Mouse (Mus musculus): Measurements from ENCODE around the gene Vps45. TPM values are rescaled to one million over a fixed set of nuclear protein-coding genes. Genes with fewer than 3 reads are reported as not detected.
A peak's percentile ranks its signal among the peaks of the same experiment; 100 is the strongest.

Gene Vps45
- polyA plus RNA-seq, 1 experiment from 2014 or later = 33.6 TPM

- Histone ChIP-seq H3K4me1 (peaks cover 77% of the 10 kb centered on the region), H3K27ac (replicated peaks) (peak within 1 kb of the TSS; percentile 99), H3K9me3 (no peaks in the 10 kb centered on the region), H3K4me3 (peak within 1 kb of the TSS; percentile 72), H3K9ac (peak within 1 kb of the TSS; percentile 97), H3K27me3 (replicated peaks) (no peaks in the 10 kb centered on the region), H3K4me2 (peak within 1 kb of the TSS; percentile 87), H3K36me3 (peaks cover 20% of the 10 kb centered on the region)
- WGBS = under 1% methylated on average over 77 of the region's 84 CpGs
- peak; percentile 17; the same call in 1 of the 2 replicates for ATAC-seq (ENCODE audit: extremely low read depth, insufficient number of reproducible peaks, low FRiP score, low TSS enrichment)
Observed at GRCm38 (mm10) chr3:95995802-95996428, 62.4 kb downstream of the Vps45 start, which contains the start of gene Plekho1. Gene Plekho1, minus strand, starts transcription at chr3:95996001.

GRCm38 (mm10) chr3:95994975-95995801 is 63.1 kb downstream of the Vps45 start:
- no peaks in the 10 kb centered on the region for H3K27me3 ChIP-seq (replicated peaks)
- WGBS = under 1% methylated on average over 49 of the region's 51 CpGs
- H3K27ac ChIP-seq (replicated peaks) = peak overlapping the region; percentile 99
- H3K9ac ChIP-seq = peak overlapping the region; percentile 97
- peak overlapping the region; percentile 87 for H3K4me2 ChIP-seq
- H3K4me3 ChIP-seq = peak overlapping the region; percentile 72
- H3K4me1 ChIP-seq = peaks cover 77% of the 10 kb centered on the region
- no peaks in the 10 kb centered on the region for H3K9me3 ChIP-seq
- H3K36me3 ChIP-seq = peaks cover 28% of the 10 kb centered on the region
- ATAC-seq (ENCODE audit: extremely low read depth, insufficient number of reproducible peaks, low FRiP score, low TSS enrichment) = no peak; the same call in 1 of the 2 replicates

DNA sequence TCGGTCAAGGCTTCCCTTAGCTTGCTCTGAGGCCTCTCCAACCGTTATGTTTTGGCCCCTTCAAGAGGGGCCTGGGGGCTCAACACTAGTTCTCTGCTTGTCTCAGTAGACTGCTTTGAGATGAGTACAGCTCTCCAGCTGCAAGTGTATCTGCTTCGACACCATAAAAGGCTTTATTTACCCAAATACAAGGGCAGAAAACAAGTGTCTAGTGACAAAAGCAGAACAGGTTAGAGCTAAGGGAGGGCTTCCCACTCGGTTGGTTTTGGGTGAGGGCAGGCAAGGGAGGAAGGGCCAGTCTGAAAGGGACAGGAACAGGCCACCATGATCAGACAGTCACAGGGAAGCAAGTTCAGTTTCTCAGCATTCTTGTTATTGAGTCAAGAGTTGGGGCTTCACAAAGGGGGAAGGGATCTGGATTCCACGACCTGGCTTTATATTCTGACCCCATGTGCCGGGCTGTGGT is 63.9 kb downstream of the Vps45 start:
- WGBS = 6% methylated on average over 6 of the region's 6 CpGs
- peak overlapping the region; percentile 72 for H3K4me3 ChIP-seq
- no peaks in the 10 kb centered on the region for H3K27me3 ChIP-seq (replicated peaks)
- peaks cover 35% of the 10 kb centered on the region for H3K36me3 ChIP-seq
- H3K9ac ChIP-seq = peak overlapping the region; percentile 97
- peaks cover 77% of the 10 kb centered on the region for H3K4me1 ChIP-seq
- no peaks in the 10 kb centered on the region for H3K9me3 ChIP-seq
- H3K27ac ChIP-seq (replicated peaks) = peak overlapping the region; percentile 99
- ATAC-seq (ENCODE audit: extremely low read depth, insufficient number of reproducible peaks, low FRiP score, low TSS enrichment) = no peak
- H3K4me2 ChIP-seq = peak overlapping the region; percentile 87

GRCm38 (mm10) chr3:95993881-95994280 is 64.4 kb downstream of the Vps45 start:
- Histone ChIP-seq H3K9ac (peak overlapping the region; percentile 97), H3K27me3 (replicated peaks) (no peaks in the 10 kb centered on the region), H3K4me1 (peaks cover 79% of the 10 kb centered on the region), H3K4me2 (peak overlapping the region; percentile 87), H3K9me3 (no peaks in the 10 kb centered on the region), H3K27ac (replicated peaks) (peak overlapping the region; percentile 99), H3K36me3 (peaks cover 41% of the 10 kb centered on the region), H3K4me3 (peak overlapping the region; percentile 72)
- ATAC-seq (ENCODE audit: extremely low read depth, insufficient number of reproducible peaks, low FRiP score, low TSS enrichment) = no peak
- WGBS = 9% methylated on average over 4 of the region's 4 CpGs

DNA sequence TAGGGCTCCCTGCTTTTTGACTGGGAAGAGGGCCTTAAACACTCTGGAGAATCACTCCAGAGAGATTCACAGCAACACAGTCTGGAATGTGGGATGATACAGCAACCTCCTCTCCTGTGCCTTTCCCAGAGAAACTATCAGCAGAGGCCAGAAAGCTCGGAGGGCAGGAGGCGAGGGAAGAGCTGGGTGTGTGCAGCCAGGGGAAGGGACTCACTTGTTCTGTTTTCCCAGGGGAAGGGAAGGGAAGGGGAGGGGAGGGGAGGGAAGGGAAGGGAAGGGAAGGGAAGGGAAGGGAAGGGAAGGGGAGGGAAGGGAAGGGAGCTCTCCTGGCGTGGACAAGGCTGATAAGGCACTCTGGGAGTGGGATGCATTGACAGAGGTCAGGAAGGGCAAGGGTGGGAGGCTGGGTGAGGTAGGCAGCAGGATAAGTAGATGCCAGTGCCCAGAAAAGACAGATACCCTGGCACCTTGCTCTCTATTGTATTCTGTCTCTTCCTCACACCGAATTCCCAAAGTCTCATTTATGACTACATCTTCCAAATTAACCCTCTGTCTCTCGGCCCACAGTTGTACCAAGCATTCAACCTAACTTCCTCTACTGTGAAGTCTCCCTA is 65.2 kb downstream of the Vps45 start:
- Histone ChIP-seq H3K27me3 (replicated peaks) (no peaks in the 10 kb centered on the region), H3K4me3 (peak overlapping the region; percentile 72), H3K9me3 (no peaks in the 10 kb centered on the region), H3K27ac (replicated peaks) (peak overlapping the region; percentile 99), H3K4me2 (peak overlapping the region; percentile 87), H3K36me3 (peaks cover 49% of the 10 kb centered on the region), H3K9ac (peak overlapping the region; percentile 97), H3K4me1 (peaks cover 82% of the 10 kb centered on the region)
- 13% methylated on average over 5 of the region's 5 CpGs for WGBS
- no peak for ATAC-seq (ENCODE audit: extremely low read depth, insufficient number of reproducible peaks, low FRiP score, low TSS enrichment)

GRCm38 (mm10) chr3:95990413-95990941 is 67.8 kb downstream of the Vps45 start:
- no peak for ATAC-seq (ENCODE audit: extremely low read depth, insufficient number of reproducible peaks, low FRiP score, low TSS enrichment)
- no peaks in the 10 kb centered on the region for H3K27me3 ChIP-seq (replicated peaks)
- H3K4me3 ChIP-seq = no peak overlapping the region
- WGBS = 57% methylated on average over 12 of the region's 12 CpGs
- no peak overlapping the region for H3K4me2 ChIP-seq
- H3K27ac ChIP-seq (replicated peaks) = peak overlapping the region; percentile 99
- peak overlapping the region; percentile 97 for H3K9ac ChIP-seq
- peaks cover 88% of the 10 kb centered on the region for H3K4me1 ChIP-seq
- no peaks in the 10 kb centered on the region for H3K9me3 ChIP-seq
- peaks cover 59% of the 10 kb centered on the region for H3K36me3 ChIP-seq

GRCm38 (mm10) chr3:95988969-95989368 is 69.3 kb downstream of the Vps45 start:
- peak overlapping the region; percentile 59 for H3K9ac ChIP-seq
- peaks cover 59% of the 10 kb centered on the region for H3K36me3 ChIP-seq
- peak overlapping the region; percentile 63 for H3K27ac ChIP-seq (replicated peaks)
- WGBS = 53% methylated on average over 10 of the region's 10 CpGs
- peaks cover 91% of the 10 kb centered on the region for H3K4me1 ChIP-seq
- no peak for ATAC-seq (ENCODE audit: extremely low read depth, insufficient number of reproducible peaks, low FRiP score, low TSS enrichment)
- no peak overlapping the region for H3K4me3 ChIP-seq
- H3K9me3 ChIP-seq = no peaks in the 10 kb centered on the region
- no peaks in the 10 kb centered on the region for H3K27me3 ChIP-seq (replicated peaks)
- no peak overlapping the region for H3K4me2 ChIP-seq

- Histone ChIP-seq H3K4me1 (peaks cover 83% of the 10 kb centered on the region), H3K27me3 (replicated peaks) (no peaks in the 10 kb centered on the region), H3K27ac (replicated peaks) (peak overlapping the region; percentile 21; the same call in 1 of the 2 replicates), H3K9me3 (no peaks in the 10 kb centered on the region), H3K9ac (no peak overlapping the region), H3K4me3 (no peak overlapping the region), H3K36me3 (peaks cover 59% of the 10 kb centered on the region), H3K4me2 (no peak overlapping the region)
- no peak for ATAC-seq (ENCODE audit: extremely low read depth, insufficient number of reproducible peaks, low FRiP score, low TSS enrichment)
- 89% methylated on average over 1 of the region's 1 CpGs for WGBS
Observed at GRCm38 (mm10) chr3:95988138-95988537, 70.1 kb downstream of the Vps45 start.

GRCm38 (mm10) chr3:95987386-95988110 is 70.7 kb downstream of the Vps45 start:
- H3K9me3 ChIP-seq = no peaks in the 10 kb centered on the region
- peak overlapping the region; percentile 77 for H3K9ac ChIP-seq
- H3K36me3 ChIP-seq = peaks cover 55% of the 10 kb centered on the region
- H3K4me3 ChIP-seq = no peak overlapping the region
- H3K4me2 ChIP-seq = no peak overlapping the region
- peak overlapping the region; percentile 99 for H3K27ac ChIP-seq (replicated peaks)
- H3K4me1 ChIP-seq = peaks cover 78% of the 10 kb centered on the region
- ATAC-seq (ENCODE audit: extremely low read depth, insufficient number of reproducible peaks, low FRiP score, low TSS enrichment) = no peak
- WGBS = 46% methylated on average over 6 of the region's 6 CpGs
- H3K27me3 ChIP-seq (replicated peaks) = no peaks in the 10 kb centered on the region

GRCm38 (mm10) chr3:95986984-95987383 is 71.3 kb downstream of the Vps45 start:
- Histone ChIP-seq H3K4me2 (no peak overlapping the region), H3K9me3 (no peaks in the 10 kb centered on the region), H3K27me3 (replicated peaks) (no peaks in the 10 kb centered on the region), H3K4me3 (no peak overlapping the region), H3K9ac (peak overlapping the region; percentile 77), H3K36me3 (peaks cover 49% of the 10 kb centered on the region), H3K27ac (replicated peaks) (peak overlapping the region; percentile 99), H3K4me1 (peaks cover 72% of the 10 kb centered on the region)
- ATAC-seq (ENCODE audit: extremely low read depth, insufficient number of reproducible peaks, low FRiP score, low TSS enrichment) = no peak
- 57% methylated on average over 4 of the region's 4 CpGs for WGBS

All from heart, embryonic 13.5 days (tissue).